Mouse (Mus musculus) forebrain, embryonic 15.5 days (tissue): ENCODE results near the gene Acadvl. TPM values are rescaled to one million over a fixed set of nuclear protein-coding genes. Genes with fewer than 3 reads are reported as not detected.

Experiments used
- ATAC-seq: fragments of 200-750 bp; cut with Nextera tagmentation; replicated peaks from 2 replicates; pipeline ENCODE4 v1.8.0; 2017; ENCODE audit warnings: mild to moderate bottlenecking, moderate TSS enrichment, moderate library complexity
- H3K27ac ChIP-seq: fragments of 300-500 bp; sonication (generic); replicated peaks from 2 replicates; pipeline ENCODE4 v1.5.1; 2015; ENCODE audit warnings: mild to moderate bottlenecking, inconsistent platforms
- H3K27me3 ChIP-seq: fragments of 300-500 bp; sonication (generic); 2 replicates; pipeline ENCODE4 v1.6.1; 2015; ENCODE audit warnings: inconsistent platforms
- H3K36me3 ChIP-seq: fragments of 300-500 bp; sonication (generic); 2 replicates; pipeline ENCODE4 v1.6.1; 2015; ENCODE audit warnings: mild to moderate bottlenecking, inconsistent platforms
- H3K4me1 ChIP-seq: fragments of 300-500 bp; sonication (generic); 2 replicates; pipeline ENCODE4 v1.6.1; 2015; ENCODE audit warnings: inconsistent platforms
- H3K4me2 ChIP-seq: fragments of 300-500 bp; sonication (generic); replicated peaks from 2 replicates; pipeline ENCODE4 v1.6.1; 2015; ENCODE audit warnings: mild to moderate bottlenecking, inconsistent platforms
- H3K4me3 ChIP-seq: fragments of 300-500 bp; sonication (generic); 2 replicates; pipeline ENCODE4 v1.5.1; 2015; ENCODE audit warnings: mild to moderate bottlenecking, inconsistent platforms
- H3K9ac ChIP-seq: fragments of 300-500 bp; sonication (generic); replicated peaks from 2 replicates; pipeline ENCODE4 v1.6.1; 2015; ENCODE audit warnings: mild to moderate bottlenecking, inconsistent platforms
- H3K9me3 ChIP-seq: fragments of 300-500 bp; sonication (generic); 2 replicates; pipeline ENCODE4 v1.6.1; 2016; ENCODE audit warnings: inconsistent platforms
- WGBS: fragments of 180-500 bp; shearing (Covaris S2); methylation state at CpG from one replicate; pipeline ENCODE4 v1.1.7; 2015; ENCODE audit warnings: mixed read lengths; 5-methylcytosine and 5-hydroxymethylcytosine counted together
- polyA plus RNA-seq: library from polyadenylated mRNA; unstranded; fragments of >200 nt; fragmentation: Nextera tagmentation; extraction: Ambion mirVana; gene quantifications from 2 replicates; pipeline ENCODE4 v1.2.1, GENCODE M21; 2015

Gene Acadvl
- polyA plus RNA-seq, 1 experiment from 2014 or later = 60.7 TPM

DNA sequence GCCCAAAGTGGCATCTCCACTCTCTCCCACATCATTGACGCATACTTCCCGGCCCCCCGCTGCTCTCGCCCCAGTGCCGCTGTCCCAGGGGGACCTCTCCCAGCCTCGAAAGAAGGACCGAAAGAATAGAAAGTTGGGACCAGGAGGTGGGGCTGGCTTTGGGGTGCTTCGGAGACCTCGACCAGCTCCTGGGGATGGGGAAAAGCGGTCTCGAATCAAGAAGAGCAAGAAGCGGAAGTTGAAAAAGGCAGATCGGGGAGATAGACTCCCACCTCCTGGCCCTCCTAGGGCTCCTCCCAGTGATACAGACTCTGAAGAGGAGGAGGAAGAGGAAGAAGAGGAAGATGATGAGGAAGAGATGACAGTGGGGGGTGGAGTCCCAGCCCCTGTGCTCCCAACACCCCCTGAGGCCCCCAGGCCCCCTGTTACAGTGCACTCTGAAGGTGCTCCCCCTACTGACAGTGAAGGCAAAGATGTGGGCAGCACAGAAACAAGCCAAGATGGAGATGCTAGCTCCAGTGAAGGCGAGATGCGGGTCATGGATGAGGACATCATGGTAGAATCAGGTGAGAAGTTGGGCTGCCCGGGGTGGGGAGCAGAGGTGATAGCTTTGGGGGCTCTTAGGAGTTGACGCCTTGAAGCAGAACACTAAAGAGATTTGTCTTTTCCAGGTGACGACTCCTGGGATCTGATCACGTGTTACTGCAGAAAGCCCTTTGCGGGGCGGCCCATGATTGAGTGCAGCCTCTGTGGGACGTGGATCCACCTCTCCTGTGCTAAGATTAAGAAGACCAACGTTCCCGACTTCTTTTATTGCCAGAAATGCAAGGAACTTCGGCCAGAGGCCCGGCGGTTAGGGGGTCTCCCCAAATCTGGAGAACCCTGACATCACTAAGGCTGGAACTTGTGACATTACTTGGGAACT is 16.4 kb downstream of the Acadvl start:
- H3K36me3 ChIP-seq = peaks cover 28% of the 10 kb centered on the region
- H3K27ac ChIP-seq = no peak overlapping the region
- no peaks in the 10 kb centered on the region for H3K27me3 ChIP-seq
- no peaks in the 10 kb centered on the region for H3K9me3 ChIP-seq
- no peak overlapping the region for H3K4me3 ChIP-seq
- H3K4me1 ChIP-seq = peaks cover 50% of the 10 kb centered on the region
- no peak overlapping the region for H3K4me2 ChIP-seq
- 93% methylated on average over 27 of the region's 27 CpGs for WGBS
- ATAC-seq = no peak
- H3K9ac ChIP-seq = no peak overlapping the region

DNA sequence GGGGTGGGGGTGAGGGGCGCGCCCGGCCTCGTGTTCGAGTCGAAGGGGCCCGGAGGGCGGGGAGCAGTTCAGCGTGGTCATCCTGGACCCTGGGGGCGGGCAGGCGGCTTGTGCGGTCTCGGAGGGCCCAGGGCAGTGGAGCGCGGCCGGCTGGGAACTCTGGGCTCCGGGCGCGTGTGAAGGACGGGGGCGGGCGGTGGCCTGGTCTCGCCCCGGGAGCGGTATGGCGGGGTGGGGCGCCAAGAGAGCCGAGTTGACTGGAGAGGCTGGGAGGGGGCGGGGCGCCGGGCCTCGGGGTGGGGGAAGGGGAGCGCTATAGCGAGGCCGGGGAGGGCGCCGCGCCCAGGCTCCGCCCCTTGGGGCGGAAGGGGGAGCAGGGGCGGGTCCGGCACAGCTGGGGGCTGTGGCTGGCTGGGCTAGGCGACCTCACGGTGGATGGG is 18.1 kb downstream of the Acadvl start:
- Histone ChIP-seq H3K4me1 (peaks cover 46% of the 10 kb centered on the region), H3K4me3 (peak overlapping the region; percentile 64), H3K4me2 (peak overlapping the region; percentile 66), H3K36me3 (peaks cover 34% of the 10 kb centered on the region), H3K9me3 (no peaks in the 10 kb centered on the region), H3K27ac (peak overlapping the region; percentile 94), H3K27me3 (no peaks in the 10 kb centered on the region), H3K9ac (peak overlapping the region; percentile 87)
- ATAC-seq = 0 out of 2 replicates have a peak, but pooled peaks have one; percentile 12
- WGBS = under 1% methylated on average over 39 of the region's 44 CpGs

DNA sequence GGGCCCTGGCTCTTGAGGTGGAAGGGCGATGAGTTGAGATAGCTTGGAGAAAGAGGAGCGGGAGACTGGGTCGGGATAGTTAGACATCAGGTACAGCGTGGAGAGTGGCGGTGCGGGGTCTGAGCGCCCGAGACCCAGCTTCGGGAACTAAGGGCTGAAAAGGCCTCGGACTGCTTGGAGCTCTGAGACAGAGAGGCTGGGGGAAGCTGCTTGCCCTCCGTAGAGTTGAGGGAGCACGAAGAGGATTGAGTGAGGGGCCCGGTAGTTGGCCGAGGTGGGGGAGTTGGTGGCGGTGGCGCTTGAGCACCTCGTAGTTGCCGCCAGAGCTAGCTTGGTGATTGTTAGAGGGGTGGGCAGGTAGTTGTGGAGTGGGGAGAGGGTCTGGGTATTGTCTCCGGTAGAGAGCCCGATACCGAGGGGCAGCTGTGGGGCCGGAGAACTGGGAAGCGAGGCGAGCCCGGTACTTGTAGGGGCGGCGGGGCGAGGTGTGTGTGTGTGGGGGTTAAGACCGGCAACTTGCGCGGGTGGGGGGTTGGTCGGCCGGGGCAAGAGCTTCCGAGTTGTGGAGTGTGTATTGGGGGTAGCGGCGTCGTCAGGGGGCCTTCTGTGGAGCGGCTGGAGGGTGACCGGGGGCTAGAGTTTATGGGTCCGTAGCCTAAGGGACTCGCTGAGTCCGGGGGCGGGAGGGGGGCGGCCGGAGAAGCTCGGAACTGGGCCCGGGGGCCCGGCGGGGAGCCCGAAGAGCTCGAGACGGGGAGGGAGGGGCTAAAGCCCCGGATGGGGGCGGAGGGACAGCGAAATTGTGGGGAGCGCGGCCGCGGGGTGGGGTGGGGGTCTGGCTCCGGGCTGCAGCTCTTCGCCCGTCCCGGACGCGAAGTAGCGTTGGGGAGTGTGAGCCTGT is 18.8 kb downstream of the Acadvl start:
- Histone ChIP-seq H3K27ac (peak overlapping the region; percentile 94), H3K9ac (peak overlapping the region; percentile 87), H3K9me3 (no peaks in the 10 kb centered on the region), H3K4me2 (peak overlapping the region; percentile 66), H3K4me3 (peak overlapping the region; percentile 64), H3K36me3 (peaks cover 34% of the 10 kb centered on the region), H3K4me1 (peaks cover 39% of the 10 kb centered on the region), H3K27me3 (no peaks in the 10 kb centered on the region)
- 1% methylated on average over 66 of the region's 66 CpGs for WGBS
- ATAC-seq = 0 out of 2 replicates have a peak, but pooled peaks have one; percentile 0

DNA sequence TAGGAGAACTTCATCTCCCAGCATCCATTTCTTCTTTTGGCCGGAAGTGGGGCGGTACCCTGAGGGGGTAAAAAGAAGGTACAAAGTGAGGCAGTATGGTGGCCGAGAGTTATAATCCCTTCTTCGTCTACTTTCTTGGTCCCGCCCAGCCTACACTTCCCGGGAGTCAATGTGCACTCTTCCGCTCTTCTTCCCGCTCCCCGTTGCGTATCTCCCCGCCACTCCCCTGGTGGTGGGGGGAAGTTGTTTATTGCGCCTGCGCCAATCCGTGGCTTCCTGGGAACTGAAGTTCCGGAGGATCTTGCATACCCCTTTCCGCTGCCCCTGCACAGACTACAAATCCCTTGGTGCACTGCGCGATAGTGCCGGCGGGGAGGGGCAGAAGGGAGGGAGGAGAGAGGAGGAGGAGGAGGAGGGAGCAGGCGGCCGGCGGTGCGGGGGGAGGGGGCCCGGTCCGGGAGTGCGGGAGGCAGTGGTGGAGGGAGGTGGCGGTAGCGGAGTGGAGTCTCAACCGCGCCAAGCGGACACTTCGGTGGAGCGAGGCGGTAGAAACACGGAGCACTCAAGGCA is 19.7 kb downstream of the Acadvl start, which contains the start of gene Phf23:
TSS of gene Phf23 (plus strand) at position 387 of the 570 bp plus-strand sequence.
- under 1% methylated on average over 36 of the region's 36 CpGs for WGBS
- ATAC-seq = peak; percentile 87
- peaks cover 38% of the 10 kb centered on the region for H3K4me1 ChIP-seq

DNA sequence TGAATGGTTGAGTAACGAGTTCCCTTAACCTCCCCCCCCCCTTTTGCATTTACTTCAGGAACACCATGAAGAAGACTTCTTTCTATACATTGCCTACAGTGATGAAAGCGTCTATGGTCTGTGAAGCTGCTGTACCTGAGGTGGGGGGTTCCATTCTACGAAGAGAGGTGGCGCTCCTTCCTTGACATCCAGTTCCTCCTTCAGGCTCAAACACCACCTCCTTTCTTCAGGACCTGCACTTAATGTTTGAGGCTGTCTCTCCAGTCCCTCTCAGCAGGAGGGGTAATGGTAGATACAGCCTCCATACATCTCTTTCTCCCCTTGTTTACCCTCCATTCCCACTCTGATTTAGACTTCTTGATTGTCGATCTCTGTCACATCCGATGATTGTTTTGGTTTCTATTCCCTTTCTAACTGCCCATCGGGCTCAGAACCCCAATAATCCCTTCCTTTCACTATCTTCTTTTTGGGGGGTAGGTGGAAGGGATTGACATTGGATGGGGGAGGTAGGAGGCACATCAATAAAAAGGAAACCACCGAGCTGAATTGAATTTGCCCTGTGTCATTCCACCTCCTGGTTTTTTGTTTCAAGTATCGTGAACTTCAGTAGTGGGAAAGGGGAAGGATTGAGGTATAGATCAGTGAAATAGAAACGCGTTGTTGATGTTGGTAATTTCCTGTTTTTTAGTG is 20.7 kb downstream of the Acadvl start:
- H3K36me3 ChIP-seq = peaks cover 38% of the 10 kb centered on the region
- H3K4me3 ChIP-seq = peak overlapping the region; percentile 64; the same call in 1 of the 2 replicates
- H3K4me1 ChIP-seq = peaks cover 38% of the 10 kb centered on the region
- no peaks in the 10 kb centered on the region for H3K27me3 ChIP-seq
- H3K9ac ChIP-seq = no peak overlapping the region
- H3K9me3 ChIP-seq = no peaks in the 10 kb centered on the region
- no peak overlapping the region for H3K27ac ChIP-seq
- ATAC-seq = no peak
- 88% methylated on average over 11 of the region's 11 CpGs for WGBS
- no peak overlapping the region; the same call in 1 of the 2 replicates for H3K4me2 ChIP-seq

More for the DNA sequence above, 19.7 kb downstream of the Acadvl start, which contains the start of gene Phf23:
- Histone ChIP-seq H3K27me3 (no peaks in the 10 kb centered on the region), H3K4me2 (peak within 1 kb of the TSS; percentile 66), H3K9ac (peak within 1 kb of the TSS; percentile 87), H3K9me3 (no peaks in the 10 kb centered on the region), H3K36me3 (peaks cover 34% of the 10 kb centered on the region), H3K4me3 (peak within 1 kb of the TSS; percentile 64), H3K27ac (peak within 1 kb of the TSS; percentile 94)

DNA sequence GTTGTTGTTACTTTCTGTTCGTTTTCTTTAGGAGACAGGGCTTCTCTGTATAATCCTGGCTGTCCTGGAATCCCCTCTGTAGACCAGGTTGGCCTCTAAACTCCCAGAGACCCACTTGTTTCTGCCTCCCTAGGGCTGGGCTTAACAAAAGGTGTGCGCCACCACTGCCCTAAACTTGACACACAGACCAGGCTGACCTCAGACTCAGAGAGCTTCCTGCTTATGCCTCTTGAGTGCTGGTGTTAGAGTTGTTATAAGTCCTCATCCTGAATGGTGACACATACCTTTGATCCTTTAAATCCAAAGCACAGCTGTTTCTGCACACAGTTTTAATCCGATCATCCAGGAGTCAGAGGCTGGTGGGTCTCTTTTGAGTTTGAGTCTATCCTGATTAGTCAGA is 22.3 kb downstream of the Acadvl start:
- WGBS = 86% methylated on average over 3 of the region's 3 CpGs
- Histone ChIP-seq H3K4me1 (peaks cover 36% of the 10 kb centered on the region), H3K27me3 (no peaks in the 10 kb centered on the region), H3K36me3 (peaks cover 38% of the 10 kb centered on the region), H3K4me3 (peak overlapping the region; percentile 53), H3K9ac (0 out of 2 replicates have a peak overlapping the region, but pooled peaks have one; percentile 69), H3K9me3 (no peaks in the 10 kb centered on the region), H3K4me2 (peak overlapping the region; percentile 75; the same call in 1 of the 2 replicates), H3K27ac (no peak overlapping the region)
- no peak for ATAC-seq

DNA sequence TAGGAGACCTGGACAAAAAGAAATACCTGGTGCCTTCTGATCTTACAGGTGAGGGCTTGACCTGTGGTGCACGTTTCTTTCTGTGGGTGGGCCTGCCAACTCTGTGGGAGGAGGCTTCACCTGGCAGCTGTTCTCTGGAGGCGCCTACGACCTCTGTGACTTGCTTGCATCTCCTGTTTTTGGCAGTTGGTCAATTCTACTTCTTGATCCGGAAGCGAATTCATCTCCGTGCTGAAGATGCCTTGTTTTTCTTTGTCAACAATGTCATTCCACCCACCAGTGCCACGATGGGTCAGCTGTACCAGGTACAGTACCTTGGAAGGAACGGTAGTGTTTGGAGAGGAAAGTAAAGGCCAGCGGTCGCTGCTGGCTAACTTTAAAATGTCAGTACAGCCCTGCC is 22.8 kb downstream of the Acadvl start:
- no peak overlapping the region for H3K27ac ChIP-seq
- WGBS = 83% methylated on average over 10 of the region's 10 CpGs

DNA sequence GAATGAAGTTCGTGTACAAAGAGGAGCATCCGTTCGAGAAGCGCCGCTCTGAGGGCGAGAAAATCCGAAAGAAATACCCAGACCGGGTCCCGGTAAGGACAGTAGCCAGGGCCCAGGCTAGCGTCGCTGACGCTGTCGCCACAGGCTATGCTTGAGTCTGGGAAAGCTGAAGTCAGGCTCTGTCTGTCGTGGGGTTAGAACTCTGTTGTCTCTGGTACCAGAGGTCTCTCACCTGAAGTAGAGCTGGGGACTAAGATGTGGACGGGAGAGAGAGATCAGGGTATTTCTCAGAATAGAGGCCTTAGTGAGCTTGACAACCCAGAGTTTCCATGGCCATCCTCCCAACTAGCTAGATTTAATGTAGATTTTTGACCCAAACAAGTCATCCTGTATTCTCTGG is 23.5 kb downstream of the Acadvl start:
- H3K4me1 ChIP-seq = peaks cover 28% of the 10 kb centered on the region
- peak overlapping the region; percentile 69 for H3K9ac ChIP-seq
- peak overlapping the region; percentile 53 for H3K4me3 ChIP-seq
- peaks cover 50% of the 10 kb centered on the region for H3K36me3 ChIP-seq
- peak; percentile 14; the same call in 1 of the 2 replicates for ATAC-seq
- H3K27me3 ChIP-seq = no peaks in the 10 kb centered on the region
- H3K27ac ChIP-seq = peak overlapping the region; percentile 96
- H3K9me3 ChIP-seq = no peaks in the 10 kb centered on the region
- under 1% methylated on average over 15 of the region's 15 CpGs for WGBS
- peak overlapping the region; percentile 75 for H3K4me2 ChIP-seq

More for the DNA sequence above, 22.8 kb downstream of the Acadvl start:
- Histone ChIP-seq H3K36me3 (peaks cover 44% of the 10 kb centered on the region), H3K4me3 (peak overlapping the region; percentile 53), H3K9ac (peak overlapping the region; percentile 69; the same call in 1 of the 2 replicates), H3K4me1 (peaks cover 31% of the 10 kb centered on the region), H3K4me2 (peak overlapping the region; percentile 75), H3K27me3 (no peaks in the 10 kb centered on the region), H3K9me3 (no peaks in the 10 kb centered on the region)
- no peak for ATAC-seq

DNA sequence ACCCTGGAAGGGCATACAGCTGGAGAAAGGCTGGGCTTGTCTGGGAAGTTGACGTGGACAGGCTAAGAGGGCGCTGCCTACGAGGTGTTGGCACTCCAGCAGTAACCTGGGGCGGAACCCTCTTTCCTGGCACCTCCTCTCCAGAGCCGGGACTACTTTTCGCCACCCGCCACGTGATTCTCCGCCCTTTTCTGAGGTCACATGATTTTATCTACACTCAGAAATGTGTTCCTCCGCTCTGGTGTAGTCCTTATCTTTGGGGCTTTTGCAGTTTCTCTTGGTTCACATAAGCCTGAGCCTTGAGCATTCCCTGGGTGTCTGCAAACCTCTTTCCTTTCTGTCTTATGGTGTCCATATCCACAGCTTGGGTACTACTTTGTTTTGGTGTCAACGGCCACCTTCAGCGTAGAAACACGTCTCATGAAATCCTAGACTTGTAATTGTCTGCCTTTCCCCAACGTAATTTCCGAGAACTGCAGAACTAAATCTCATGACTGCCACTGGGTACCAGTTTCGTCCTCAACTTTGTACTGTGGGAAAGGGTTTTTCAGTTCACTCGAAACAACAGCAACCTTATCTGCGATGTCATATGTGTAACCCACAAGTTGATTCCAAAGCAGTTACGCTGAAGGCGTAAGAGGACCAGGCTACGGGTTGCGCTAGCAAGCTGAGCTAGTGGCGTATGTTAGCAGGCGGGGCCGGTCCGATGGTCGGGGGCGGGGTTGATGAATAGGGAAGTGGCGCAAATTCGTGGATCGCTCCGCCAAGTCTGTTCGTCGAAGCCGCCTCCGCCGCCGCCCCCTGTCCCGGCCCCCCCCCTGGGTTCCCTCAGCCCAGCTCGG is 24.1 kb downstream of the Acadvl start, which contains the start of gene Gabarap:
TSS of gene Gabarap (plus strand) at position 294 of the 842 bp plus-strand sequence.
- Histone ChIP-seq H3K4me3 (peak within 1 kb of the TSS; percentile 53), H3K9ac (peak within 1 kb of the TSS; percentile 69), H3K9me3 (no peaks in the 10 kb centered on the region), H3K36me3 (peaks cover 56% of the 10 kb centered on the region), H3K4me2 (peak within 1 kb of the TSS; percentile 75), H3K4me1 (peaks cover 28% of the 10 kb centered on the region), H3K27ac (peak within 1 kb of the TSS; percentile 96), H3K27me3 (no peaks in the 10 kb centered on the region)
- WGBS = under 1% methylated on average over 40 of the region's 40 CpGs
- ATAC-seq = peak; percentile 67

DNA sequence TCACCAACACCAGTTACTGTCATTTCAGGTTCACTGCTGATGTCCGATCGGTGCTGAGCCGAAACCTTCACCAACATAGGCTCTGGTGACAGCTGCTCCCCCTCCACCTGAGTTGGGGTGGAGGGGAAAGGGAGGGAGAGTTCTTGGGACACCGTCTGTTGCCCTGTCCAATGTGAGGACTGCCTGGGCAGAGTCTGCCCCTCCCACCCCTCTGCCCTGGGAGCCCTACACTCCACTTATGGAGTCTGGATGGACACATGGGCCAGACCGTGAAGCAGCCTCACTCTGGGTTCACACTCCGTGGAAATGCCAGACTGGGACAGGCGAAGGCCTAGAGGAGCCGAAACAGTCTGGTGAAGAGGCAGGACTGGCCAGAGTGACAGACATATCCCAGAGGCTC is 25.3 kb downstream of the Acadvl start:
- no peaks in the 10 kb centered on the region for H3K9me3 ChIP-seq
- H3K4me2 ChIP-seq = no peak overlapping the region
- H3K27me3 ChIP-seq = no peaks in the 10 kb centered on the region
- peaks cover 65% of the 10 kb centered on the region for H3K36me3 ChIP-seq
- peak overlapping the region; percentile 96; the same call in 1 of the 2 replicates for H3K27ac ChIP-seq
- no peak for ATAC-seq
- peaks cover 25% of the 10 kb centered on the region for H3K4me1 ChIP-seq
- H3K4me3 ChIP-seq = peak overlapping the region; percentile 53; the same call in 1 of the 2 replicates
- no peak overlapping the region for H3K9ac ChIP-seq
- WGBS = 88% methylated on average over 8 of the region's 8 CpGs
